Mouse (Mus musculus): ENCODE results near the gene Amh.
"Not testable (repeated sequence)": the region's sequence is repeated elsewhere in the genome, so short reads cannot be mapped to it uniquely, and the experiment has no call there.

The Amh gene

GRCm38 (mm10) chr10:80807057-80807627 is 2.1 kb downstream of the Amh start:
- peak; percentile 86 for DNase-seq (ENCODE audit: low read depth, low spot score)

- no peak for DNase-seq (ENCODE audit: low read depth, low spot score)
Observed at GRCm38 (mm10) chr10:80808099-80808984, 3.3 kb downstream of the Amh start.

- no peak for DNase-seq (ENCODE audit: low read depth, low spot score)
Observed at GRCm38 (mm10) chr10:80808985-80809632, 4.1 kb downstream of the Amh start.

GRCm38 (mm10) chr10:80810084-80810483 is 5.0 kb downstream of the Amh start:
- no peak for DNase-seq (ENCODE audit: low read depth, low spot score)

GRCm38 (mm10) chr10:80812391-80813041 is 7.5 kb downstream of the Amh start:
- DNase-seq (ENCODE audit: low read depth, low spot score) = no peak

DNA sequence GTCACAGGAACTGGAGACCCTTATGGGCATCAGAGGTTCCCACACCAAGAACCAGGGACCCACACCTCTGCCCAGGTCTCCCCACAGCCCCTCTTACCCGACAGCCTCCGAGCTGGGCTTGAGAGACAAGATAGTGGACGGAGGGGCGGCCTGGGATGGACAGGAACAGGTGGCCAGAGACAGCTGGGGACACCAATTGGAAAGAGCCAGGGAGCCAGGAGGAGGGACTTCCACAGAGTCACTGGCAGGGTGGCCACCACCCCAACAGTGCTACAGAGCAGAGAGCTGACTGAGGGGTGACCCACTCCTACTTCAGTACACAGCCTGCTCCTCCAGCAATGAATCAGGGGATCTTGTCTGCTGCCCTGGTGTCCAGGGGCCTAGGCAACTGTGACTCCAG is 8.3 kb downstream of the Amh start, which contains the start of gene Jsrp1:
Gene Jsrp1, minus strand, starts transcription at position 133 of the 400 bp plus-strand sequence.
- DNase-seq (ENCODE audit: low read depth, low spot score) = no peak

DNA sequence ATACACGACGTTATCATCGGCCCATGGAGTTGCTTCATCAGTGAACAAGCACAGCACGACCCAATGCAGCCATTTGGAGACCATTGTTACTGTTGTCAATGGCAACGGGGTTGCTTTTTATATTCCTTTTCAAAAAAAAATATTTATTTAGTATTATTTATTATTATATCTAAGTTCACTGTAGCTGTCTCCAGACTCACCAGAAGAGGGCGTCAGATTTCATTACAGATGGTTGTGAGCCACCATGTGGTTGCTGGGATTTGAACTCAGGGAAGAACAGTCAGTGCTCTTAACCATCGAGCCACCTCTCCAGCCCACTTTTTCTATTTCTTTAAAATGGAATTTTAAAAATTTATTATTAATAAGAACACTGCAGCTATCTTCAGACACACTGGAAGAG is 9.8 kb downstream of the Amh start:
- DNase-seq (ENCODE audit: low read depth, low spot score) = no peak

DNA sequence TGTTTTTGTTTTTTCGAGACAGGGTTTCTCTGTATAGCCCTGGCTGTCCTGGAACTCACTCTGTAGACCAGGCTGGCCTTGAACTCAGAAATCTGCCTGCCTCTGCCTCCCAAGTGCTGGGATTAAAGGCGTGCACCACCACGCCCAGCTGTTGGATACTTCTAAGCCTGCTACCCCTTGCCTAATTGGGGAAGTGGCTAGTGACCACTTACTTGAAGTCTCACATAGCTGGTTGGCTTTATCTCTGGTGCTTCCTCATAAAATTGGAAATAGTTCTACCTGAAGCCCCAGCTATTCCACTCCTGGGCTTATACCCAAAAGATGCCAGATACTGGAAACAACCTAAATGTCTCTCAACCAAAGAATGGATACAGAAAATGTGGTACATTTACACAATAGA is 11.3 kb downstream of the Amh start:
- not testable (repeated sequence) for DNase-seq (ENCODE audit: low read depth, low spot score)

GRCm38 (mm10) chr10:80817164-80817563 is 12.1 kb downstream of the Amh start:
- DNase-seq (ENCODE audit: low read depth, low spot score) = no peak

- not testable (repeated sequence) for DNase-seq (ENCODE audit: low read depth, low spot score)
Observed at GRCm38 (mm10) chr10:80817955-80818354, 12.9 kb downstream of the Amh start.

GRCm38 (mm10) chr10:80818599-80819281 is 13.7 kb downstream of the Amh start:
- DNase-seq (ENCODE audit: low read depth, low spot score) = no peak

GRCm38 (mm10) chr10:80819406-80819805 is 14.4 kb downstream of the Amh start:
- DNase-seq (ENCODE audit: low read depth, low spot score) = no peak

DNA sequence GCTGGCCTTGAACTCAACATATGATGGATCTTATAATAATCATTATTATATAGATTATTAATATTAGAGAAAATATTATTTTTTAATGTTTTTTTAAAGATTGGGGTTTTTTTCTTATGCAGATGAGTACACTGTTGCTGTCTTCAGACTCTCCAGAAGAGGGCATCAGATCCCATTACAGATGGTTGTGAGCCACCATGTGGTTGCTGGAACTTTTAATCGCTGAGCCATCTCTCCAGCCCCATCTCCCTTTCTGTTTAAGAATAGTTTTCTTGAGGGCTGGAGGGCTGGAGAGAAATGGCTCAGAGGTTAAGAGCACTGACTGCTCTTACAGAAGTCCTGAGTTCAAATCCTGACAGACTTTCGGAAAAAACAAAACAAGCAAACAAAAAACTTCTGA is 16.9 kb downstream of the Amh start:
- DNase-seq (ENCODE audit: low read depth, low spot score) = no peak

DNA sequence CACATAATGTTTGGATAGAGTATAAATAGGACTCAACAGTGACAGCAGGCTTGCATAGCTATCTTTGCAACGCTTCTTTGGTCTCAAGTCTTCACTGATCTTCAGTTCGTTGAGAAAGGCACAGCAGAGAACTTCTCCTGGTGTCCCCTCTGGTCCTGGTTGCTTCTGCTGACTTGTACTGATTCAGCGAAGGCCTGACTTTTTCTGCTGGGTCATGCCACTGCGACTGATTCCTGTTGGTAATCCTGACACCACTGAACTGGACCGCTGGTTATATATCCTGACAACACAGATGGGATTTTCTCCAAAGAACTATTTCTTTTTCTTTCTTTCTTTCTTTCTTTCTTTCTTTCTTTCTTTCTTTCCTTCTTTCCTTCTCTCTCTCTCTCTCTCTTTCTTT is 17.5 kb downstream of the Amh start:
- DNase-seq (ENCODE audit: low read depth, low spot score) = no peak

GRCm38 (mm10) chr10:80823316-80823715 is 18.3 kb downstream of the Amh start:
- DNase-seq (ENCODE audit: low read depth, low spot score) = no peak

GRCm38 (mm10) chr10:80823847-80824643 is 19.0 kb downstream of the Amh start:
- DNase-seq (ENCODE audit: low read depth, low spot score) = no peak

GRCm38 (mm10) chr10:80824827-80825226 is 19.8 kb downstream of the Amh start:
- DNase-seq (ENCODE audit: low read depth, low spot score) = no peak

DNA sequence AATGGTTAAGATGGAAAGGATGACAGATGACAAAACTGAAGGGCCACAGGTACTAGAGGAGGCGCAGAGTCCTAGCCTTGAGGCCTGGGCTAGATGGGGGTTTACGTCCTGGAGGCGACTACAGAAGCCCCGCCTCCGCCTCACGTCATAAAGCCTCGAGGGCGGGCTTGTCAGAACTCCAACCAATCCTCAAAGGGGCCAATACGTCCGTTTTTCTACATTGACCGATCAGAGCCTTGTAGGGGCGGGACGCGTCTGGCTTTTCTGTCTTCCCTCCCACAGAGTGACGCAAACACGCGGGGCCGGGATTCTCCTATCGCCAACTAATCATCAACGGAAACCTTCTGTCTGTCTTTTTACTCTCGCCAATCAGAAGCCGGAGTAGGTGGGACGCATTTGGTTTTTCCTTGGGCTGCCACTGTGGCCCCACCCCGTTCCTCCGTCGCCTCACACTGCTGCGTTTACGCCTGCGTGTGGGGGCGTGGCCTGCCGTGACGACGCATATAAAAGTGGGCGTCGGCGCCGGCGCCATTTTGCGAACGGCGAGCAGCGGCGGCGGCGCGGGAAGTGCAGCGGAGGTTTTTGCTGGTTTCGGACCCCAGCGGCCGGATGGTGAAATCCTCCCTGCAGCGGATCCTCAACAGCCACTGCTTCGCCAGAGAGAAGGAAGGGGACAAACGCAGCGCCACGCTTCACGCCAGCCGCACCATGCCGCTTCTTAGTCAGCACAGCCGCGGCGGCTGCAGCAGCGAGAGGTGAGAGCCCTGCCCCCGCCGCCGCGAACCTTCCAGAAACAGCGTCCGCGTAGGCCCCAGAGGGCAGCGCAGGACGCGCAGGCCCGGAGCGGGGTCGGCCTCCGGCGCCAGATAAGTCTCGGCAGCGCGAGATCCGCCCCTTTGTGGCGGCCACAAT is 21.4 kb downstream of the Amh start, which contains the start of gene Oaz1:
Gene Oaz1, plus strand, starts transcription at position 506 of the 912 bp plus-strand sequence.
- DNase-seq (ENCODE audit: low read depth, low spot score) = peak; percentile 99

DNA sequence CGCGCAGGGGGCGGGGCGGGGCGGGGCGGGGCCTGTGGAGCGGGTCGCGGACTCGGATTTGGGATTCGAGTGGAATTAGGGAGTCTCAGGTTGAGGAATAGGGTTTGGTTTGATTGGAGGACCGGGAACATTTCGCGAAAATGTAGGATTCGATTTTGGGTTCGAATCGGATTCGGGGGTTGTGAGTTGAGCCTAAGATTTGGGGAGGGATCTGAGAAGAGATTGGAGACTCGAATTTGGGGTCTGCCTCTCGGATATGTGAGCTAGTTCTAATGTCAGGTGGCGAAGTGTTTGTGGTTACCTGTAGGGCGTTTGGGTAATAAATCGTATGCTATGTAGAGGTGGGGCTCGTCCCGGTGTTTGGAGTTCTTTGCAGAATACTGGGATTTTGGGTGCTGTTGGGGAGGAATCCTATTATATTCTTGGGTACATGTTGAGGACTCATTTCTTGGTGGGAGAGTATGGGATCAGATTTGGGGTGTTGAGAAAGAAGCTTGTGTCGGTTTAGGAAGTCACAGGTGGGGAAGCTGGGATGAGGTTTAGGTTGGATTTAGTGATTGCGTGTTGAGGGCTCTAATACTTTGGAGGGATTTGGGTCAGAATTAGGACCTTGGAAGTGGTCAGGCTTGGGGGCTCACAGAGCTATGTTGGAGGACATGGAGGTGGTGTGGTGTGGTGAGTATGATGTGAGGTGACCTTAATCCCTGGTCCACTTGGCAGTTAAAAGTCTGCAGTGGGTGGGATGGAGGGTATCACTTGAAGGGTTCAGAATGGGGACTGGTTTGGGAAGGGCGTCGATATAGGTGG is 22.2 kb downstream of the Amh start:
- DNase-seq (ENCODE audit: low read depth, low spot score) = no peak

Data from mesoderm, embryonic 11.5 days (tissue).